Mouse (Mus musculus) kidney, postnatal 4 days (tissue): ENCODE data around the gene Rnf227.
A peak's percentile ranks its signal among the peaks of the same experiment; 100 is the strongest.

ENCODE experiments used
- DNase-seq, 2 experiments: peaks; one replicate each; pipeline ENCODE4 v3.0.0; 2021; ENCODE audit warnings: mixed read lengths in 2 of 2

Rnf227 gene

DNA sequence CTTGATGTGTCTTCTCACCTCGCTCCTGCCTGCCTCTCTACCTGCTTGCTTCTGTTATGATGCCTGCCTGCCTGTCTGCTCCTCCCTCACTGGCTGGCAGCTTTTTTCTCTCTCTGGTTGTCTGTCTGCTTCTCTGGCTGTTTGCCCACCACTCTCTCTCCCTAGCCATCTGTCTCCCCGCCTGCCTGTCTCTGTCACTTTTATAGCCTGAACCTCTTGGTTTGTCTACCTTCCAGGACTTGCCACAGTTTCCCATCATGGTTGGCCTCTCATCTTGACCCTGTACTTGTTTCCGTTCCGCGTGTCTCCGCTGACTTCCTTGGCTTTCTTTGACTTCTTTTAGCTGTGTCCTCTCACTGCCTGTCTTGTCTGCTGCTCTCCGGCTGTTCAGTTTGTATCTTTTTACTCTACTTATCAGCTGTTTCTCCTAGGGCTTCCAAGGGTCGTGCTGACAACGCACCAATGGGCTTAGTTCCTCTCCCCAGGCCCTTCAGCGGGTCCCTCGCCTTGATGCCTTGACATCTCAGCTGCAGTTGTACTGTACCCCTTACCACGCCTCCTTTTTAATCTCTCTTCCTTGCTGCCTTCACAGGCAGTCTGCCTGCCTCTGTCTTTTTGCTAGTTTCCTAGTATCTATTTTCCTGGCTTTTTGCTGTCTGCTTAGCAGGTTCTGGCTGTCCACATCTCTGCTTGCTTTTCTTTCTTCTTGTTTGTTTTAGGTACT lies 32.0 kb downstream of the Rnf227 start:
- peak; percentile 42 to 50 for DNase-seq

DNA sequence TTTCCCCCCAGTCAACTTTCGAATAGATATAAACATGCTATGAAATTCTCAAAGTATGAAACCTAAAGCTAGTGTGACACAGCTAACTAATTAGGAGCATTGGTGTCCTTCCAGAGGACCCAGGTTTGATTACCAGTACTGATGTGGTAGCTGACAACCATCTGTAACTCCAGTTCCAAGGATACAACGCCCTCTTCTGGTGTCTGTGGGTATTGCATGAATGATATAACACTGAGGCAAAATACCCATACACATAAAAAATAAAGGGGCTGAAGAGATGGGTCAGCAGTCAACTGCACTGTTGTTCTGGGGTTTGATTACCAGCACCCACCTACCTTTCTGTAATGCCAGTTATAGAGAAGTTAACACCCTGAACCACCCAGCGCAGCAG lies 32.5 kb downstream of the Rnf227 start:
- no peak for DNase-seq

DNA sequence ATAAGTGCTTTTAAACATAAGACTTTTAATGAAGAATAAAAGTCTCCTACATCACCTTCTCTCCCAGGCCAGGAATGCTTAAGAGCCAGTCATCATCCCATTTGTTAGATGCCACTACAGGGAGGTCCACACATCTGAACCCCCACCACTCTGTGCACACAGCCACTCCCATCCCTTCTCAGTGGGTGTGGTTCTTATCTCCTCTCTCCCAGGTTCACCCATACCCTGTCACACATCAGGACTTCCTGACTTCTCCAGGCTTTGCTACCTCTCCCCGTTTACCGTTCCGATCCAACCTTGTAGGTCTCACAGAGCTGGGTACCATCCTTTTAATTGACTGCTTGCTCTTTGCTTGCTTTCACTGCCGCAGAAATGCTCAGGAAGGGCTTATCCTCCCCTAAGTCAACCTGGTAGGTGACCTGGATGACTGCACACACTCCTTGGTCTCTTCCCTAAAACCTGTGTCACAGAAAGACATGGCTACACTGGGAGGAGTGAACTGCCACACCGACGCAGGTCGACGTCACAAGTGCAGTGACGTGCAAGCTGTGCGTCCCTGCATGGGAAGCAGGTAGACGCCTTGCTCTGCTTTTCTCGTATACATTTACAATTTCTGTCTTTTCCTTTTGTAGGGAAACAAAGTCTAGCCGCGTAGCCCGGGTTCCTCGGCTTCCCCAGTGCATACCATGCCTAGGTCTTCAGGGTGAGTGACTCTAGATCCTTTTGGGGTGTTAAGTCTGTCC lies 33.1 kb downstream of the Rnf227 start:
- no peak for DNase-seq

DNA sequence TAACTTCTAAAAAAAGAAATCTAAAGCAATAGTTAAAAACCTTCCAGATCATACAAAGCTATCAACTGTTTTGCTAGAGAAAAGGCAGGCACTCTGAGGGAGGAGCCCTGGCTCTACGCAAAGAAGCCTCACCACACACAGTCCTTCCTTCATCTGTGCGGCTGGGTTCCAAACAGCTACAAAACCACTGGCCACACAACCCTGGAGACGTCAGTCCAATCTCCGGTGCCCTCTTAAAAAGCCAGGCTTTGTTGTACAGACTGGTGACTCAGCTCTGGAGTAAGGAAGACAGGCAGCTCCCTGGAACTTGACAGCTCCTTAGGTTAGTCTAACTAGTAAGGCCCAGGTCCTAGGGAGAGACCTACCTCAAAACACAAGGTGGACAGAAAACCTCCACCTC lies 35.4 kb downstream of the Rnf227 start:
- DNase-seq, result no peak

DNA sequence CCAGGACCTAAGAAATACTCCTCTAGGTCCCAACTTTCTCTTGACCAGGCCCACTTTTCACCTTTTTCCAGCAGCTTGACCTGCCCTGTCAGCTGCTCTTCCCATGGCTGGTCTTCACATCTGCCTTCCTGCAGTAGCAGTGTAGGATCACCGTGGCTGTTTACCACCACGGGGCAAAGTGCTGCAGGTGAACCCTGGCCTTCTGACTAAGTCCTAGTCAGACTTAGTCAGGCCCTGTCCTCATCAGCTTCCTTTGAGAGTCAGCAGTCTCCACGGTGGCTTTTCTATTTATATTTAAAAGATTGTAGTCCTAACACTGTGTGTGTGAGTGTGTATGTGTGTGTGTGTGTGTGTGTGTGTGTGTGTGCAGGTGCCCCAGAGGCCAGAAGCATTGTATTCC lies 37.5 kb downstream of the Rnf227 start:
- peak in 1 of 2 experiments; percentile 49 for DNase-seq

DNA sequence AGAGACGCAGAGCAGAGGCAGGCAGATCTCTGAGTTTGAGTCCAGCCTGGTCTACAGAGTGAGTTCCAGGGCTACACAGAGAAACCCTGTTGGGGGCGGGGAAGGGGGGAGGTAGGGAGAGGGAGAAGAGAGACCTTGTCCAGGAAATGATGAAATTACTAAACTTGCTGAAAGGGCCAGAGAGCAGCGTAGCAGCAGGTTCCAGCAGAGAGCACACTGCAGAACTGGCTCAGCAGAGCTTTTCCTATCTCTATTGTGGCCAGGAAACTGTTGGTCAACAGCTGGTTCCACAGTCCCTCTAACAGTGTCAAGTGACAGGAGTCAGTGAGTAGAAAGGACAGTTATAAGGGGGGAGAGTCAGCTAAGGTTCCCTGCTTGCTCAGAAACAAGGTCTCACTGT lies 39.3 kb downstream of the Rnf227 start:
- no peak for DNase-seq

DNA sequence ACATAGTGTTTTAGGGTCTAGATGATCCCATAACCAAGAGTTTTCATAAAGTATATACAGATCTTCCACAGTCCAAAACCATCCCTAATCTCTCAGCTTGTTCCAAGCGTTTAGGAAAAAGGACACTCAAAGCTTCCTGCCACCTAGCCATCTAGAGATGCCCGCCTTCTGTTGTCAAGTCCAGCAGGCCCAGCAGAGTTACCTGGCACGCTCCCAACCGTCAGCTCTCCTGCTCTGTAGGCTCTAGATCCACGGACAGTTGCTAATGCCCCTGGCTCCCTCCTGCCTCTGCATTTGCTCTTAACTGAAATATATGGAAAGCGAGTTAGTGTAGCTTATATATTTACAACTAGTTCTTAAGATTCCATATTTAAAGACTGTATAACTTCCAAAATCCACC lies 41.1 kb downstream of the Rnf227 start:
- DNase-seq, result no peak

DNA sequence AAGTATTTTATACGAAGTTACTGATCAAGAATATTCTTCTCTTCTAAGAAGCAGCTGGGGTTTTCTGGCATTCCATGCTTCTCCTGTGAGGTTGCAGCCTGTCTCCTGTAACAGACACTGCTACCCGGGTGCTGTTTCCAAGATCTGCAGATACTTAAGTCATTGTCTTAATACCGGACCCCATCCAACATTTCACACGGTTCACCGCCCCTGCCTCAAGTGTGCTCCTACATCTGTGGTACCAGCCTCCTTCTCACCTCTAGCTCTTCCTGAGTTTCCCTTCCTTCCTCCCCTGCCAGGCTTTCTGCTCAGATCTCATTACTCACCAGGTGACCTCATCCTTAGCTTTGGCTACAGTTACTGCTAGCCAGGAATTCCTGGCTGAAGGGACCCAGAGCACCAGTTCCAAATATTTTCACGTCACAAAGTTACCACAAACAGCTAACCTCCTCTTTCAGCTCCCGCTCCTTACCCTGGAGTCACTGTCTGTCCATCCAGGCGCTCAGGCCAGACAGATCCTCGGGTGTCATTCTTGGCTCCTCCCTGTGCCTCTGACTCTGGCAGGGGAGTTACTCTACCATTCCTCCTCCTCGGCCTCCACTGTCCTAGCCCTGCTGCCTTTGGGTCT lies 42.3 kb downstream of the Rnf227 start:
- no peak for DNase-seq

DNA sequence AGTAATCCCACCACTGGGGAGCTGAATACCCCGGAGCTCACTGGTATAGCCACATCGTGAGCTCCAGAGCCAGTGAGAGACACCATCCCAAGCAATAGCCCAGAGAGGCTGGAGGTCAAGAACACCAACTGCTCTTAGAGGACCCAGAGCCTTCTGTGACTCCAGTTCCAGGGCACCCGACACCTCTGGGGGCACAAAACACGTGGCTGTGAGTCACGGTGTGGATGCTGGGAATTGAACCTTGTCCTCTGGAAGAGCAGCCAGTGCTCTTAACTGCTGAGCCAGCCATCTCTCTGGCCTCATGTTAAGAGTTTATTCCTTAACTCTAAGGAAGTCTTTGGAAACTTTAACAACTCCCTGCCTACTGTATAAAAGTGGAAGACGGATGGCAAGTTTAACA lies 44.7 kb downstream of the Rnf227 start:
- peak; percentile 41 to 64 for DNase-seq

DNA sequence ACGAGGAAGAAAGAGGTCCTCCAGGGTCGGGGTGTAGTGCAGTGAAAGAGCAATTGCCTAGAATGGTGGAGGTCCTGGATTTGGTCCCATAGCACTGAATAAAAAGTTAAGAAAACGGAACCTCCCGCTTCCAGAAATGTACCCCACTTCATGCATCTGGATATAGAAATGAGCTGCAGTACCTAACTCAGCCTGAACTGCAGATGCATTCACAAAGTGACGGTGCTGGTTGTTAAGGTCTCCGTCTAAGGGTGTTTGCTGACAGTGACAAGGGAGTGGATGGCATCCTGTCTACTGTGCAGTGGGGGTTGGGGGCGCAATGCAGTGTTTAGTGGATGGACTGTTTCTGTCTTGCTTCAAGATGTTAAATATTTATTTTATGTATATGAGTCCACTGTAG lies 46.5 kb downstream of the Rnf227 start:
- no peak for DNase-seq

DNA sequence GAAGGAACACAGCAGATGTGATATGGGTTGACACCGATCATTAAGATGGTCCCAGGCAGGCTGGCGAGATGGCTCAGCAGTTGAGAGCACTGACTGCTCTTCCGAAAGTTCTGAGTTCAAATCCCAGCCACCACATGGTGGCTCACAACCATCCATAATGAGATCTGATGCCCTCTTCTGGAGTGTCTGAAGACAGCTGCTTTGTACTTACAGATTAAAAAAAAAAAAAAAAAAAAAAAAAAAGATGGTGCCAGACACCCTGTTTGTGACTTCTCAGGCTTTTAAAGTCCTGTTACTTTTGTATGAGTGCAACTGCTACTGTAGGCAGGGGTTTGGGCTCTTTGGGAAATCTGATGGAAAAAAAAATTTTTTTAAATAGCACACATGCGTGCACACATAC lies 48.4 kb downstream of the Rnf227 start:
- DNase-seq, result no peak

DNA sequence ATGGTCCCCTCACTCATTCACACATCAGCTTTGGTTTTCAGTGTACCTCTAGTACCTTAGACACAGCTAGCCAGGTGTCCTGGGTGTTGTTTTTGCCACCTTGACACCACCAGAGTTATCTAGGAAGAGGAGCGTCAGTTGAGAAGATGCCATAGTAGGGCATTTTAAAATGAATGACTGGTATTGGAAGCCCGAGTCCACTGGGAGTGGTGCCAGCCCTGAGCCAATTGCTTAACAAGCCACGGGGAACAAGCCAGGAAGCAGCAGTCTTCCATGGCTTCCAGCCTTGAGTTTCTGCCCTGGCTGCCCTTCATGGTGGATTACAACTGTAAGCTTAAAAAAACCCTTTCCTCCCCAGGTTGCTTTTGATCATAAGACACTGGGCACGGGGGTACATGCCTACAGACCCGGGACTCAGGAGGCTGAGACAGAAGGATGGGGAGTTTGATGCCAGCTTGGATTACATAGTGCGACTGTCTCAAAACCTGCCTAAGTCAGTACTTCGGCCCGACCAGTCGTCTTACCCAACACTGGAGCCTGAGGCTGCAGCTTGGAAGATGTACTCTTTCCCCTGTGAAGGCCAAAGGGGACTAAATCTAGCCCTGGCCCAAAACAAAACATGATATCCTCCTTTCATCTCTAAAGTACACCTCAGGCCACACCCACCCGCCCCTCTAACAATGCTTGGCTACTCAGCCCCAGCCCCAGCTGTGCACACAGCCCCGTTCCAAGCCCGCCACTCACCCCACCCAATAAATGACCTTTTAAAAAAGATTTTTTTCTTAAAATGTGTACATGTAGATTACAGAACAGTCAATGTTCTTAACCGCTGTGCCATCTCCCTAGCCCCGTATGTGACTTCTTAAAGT lies 49.5 kb downstream of the Rnf227 start:
- no peak for DNase-seq

DNA sequence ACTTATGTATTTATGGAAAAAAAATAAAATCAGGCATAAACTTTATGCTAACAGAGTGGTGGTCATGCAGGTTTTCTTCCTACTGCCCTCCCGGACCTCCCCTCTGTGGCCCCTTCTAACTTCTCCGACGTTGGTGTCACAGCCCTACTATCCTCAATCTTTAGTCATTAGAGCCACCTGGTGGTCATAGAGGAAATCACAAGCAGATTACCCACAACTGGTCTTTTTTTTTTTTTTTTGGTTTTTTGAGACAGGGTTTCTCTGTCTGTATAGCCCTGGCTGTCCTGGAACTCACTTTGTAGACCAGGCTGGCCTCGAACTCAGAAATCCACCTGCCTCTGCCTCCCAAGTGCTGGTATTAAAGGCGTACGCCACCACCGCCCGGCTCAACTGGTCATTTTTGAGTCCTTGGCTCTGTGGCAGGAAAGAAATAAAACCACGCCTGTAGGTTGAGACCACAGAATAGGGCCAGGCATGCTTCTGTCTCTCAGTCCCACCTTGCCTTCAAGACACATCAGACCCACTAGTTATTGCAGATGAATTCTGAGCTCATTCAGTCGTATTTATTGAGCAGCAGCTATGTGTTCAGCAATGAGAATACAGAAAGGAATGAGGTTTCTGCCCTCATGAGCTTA lies 50.3 kb downstream of the Rnf227 start:
- DNase-seq, result peak; percentile 69 to 73
